Mouse (Mus musculus) layer of hippocampus, adult 11-12 months (tissue): ENCODE data around the gene Akap7.

Source experiments
- DNase-seq: peaks from one replicate; pipeline ENCODE4 v3.0.0; 2022; ENCODE audit warnings: low spot score

Akap7 gene

GRCm38 (mm10) chr10:25297666-25298263, 9.9 kb downstream of the Akap7 start:
- DNase-seq, result no peak

DNA sequence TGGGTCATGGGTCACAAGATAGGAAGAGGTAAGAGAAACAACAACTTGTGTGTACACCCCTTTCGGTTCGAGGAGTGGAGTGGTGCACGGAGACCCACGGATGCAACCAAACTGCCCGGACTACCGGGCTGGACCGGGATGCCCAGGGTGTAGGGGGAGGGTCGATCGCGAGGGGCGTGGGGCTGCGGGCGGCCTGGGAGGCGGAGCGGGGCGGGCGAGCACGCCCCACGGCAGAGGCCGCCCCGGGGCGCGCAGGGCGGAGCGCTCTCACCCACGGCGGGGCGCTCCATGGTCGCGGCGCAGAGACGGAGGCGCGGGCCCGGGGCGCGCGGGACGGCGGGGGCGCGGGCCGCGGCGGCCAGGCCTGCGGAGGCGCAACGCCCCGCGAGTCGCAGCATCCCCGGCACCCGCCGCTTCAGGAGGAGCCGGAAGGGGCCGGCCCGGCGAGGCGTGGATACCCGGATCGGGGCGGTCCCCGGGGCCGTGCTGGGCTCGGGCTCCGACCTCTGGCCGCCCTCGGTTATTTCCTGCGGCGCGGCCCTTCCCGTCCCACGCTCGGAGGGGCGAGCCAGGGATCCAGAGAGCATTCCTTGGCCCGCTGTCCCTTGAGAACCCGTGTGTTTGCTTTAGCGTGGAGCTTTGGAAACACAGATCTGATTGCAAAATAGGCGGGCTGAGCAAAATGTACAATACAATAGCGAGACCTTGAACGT, 10.9 kb downstream of the Akap7 start:
- peak; percentile 83 for DNase-seq

DNA sequence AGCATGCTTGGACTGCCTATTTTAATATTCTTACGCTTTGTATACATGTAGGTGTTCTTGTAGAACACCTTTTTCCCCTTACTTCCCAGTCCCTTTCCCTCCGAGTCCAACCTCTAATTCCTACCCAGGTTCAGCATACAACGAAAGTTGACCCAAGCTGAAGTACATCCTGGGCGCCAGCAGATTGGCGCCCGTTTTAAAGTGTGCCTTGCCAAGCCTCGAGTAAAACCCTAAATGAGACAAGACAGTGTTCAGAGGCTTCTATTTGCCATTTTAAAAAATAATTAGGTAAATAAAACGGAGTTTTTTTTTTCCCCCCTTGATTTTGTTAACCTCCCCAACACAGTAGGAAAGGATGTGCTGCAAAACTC, 11.4 kb downstream of the Akap7 start:
- no peak for DNase-seq

- no peak for DNase-seq
Measured at GRCm38 (mm10) chr10:25295836-25296235, 11.8 kb downstream of the Akap7 start.

GRCm38 (mm10) chr10:25294999-25295398, 12.7 kb downstream of the Akap7 start:
- no peak for DNase-seq

DNA sequence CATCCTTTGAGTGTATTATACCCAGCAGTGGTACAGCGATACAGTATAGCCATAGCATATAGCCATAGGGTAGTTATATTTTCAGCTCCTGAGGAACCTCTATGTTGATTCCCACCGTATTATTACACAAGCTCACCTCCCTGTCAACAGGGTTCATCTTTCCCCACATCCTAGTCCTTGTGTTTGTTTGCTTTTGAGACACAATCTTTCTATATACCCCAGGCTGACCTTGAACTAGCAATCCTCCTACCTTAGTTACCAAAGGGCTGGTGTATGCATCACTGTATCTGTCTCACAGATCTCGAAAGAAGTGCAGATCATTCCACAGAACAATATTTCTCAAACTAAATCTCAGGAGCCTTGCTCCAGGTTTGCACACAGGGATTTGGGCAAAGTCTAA, 13.9 kb downstream of the Akap7 start:
- no peak for DNase-seq

DNA sequence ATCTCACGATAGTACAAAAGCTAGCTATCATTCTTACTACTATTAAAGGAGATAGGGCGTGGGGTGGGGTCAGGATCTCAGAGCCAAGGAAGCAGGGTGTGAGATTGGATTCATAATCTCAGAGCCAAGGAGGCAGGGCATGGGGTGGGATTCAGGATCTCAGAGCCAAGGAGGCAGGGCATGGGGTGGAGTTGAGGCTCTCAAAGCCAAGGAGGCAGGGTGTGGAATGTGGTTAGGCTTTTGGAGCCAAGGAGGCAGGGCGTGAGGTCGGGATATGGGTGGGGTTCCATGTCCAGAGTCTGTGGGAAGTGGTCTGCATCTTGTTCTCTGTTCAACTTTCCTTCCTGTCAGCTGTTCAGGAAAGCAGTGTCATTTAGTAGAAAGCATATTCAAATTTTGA, 16.6 kb downstream of the Akap7 start:
- DNase-seq, result no peak

- no peak for DNase-seq
Measured at GRCm38 (mm10) chr10:25285100-25285811, 22.4 kb downstream of the Akap7 start.

- DNase-seq, result no peak
Measured at GRCm38 (mm10) chr10:25284427-25285099, 23.1 kb downstream of the Akap7 start.

DNA sequence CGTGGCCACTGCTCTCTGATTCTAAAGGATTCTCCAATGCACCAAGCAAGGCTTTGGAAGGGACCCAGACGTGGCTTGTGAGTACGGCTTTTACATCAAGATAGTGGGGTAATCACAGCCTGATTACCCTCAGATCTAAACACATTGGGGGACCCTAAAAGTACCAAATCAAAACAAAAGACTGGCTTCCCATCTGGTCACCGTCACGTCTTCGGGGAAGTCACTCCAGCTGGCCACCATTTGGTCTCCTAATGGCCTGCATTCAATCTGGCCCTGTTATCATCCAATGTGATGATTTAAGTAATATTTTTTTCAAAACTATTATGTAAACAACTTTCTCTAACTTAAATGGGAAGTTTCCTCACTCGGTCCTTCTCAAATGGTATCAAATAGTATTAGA, 24.3 kb downstream of the Akap7 start:
- DNase-seq, result no peak

- no peak for DNase-seq
Measured at GRCm38 (mm10) chr10:25280141-25280540, 27.5 kb downstream of the Akap7 start.

DNA sequence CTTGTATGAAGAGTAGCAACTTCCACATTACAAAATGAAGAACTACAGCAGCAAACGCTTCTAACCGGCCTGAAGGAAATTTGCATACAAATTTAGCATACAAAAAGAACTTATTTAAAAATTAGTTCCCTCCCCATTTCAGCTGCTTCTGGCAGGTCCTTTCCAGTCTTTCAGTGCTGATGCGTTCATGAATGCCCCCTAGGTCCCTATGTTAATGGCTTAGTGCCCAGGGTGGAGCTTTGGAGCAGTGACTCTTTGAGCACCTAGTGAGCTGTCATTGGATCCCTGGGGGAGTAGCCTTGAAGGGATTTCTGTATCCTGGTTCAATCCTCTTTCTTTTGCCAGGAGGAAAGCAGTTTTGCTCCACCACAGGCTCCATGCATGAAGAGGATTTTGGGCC, 28.3 kb downstream of the Akap7 start:
- no peak for DNase-seq

DNA sequence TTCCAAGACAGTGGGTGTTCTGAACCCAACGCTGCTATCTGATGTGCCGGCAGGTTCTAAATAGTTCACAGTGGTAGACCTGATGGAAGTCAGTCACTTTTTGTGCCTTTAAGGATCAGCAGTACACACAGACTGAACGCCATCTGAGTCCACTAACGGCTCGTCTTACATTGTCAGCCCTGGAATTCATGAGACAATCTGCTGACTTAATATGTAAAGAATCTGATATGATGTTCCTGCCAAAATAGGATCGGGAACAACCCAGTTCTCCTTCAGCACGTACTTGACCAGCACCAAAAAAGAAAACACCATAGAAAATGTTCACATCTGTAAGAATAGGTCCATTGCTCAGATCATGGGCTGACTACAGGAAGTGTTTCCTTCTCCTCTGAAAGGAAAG, 32.2 kb downstream of the Akap7 start:
- DNase-seq, result no peak

DNA sequence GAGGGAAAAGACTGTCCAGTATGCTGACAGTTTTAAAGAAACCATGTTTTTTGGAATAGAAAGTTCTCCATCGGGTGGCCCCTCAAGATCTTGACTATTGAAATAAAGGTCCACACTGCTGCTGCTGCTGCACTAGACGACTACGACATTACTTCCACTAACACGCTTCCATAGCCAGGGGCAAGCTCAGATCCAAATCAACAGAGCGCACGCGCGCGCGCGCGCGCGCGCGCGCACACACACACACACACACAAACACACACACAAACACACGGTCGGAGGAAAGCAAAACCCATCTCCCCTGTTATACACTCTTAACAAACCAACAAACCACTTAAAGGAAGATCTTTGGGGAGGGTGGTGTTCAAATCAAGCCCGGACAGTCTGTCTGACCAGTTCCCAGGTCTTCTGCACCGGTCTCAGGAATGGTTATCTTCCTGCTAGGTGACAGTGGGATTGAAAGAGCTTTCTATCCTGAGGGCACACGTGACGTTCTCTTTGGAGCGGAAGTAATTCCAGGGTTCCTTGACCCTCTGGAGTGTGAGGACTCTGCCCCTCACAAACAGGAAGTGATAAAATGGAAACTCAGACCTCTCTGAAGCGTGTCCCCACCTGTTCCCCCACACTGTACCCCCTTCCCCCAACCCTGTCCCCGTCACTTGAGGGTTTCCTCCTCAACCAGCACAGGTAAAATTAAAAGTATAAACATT, 32.9 kb downstream of the Akap7 start:
- no peak for DNase-seq

GRCm38 (mm10) chr10:25273731-25274130, 33.9 kb downstream of the Akap7 start:
- DNase-seq, result no peak

- DNase-seq, result no peak
Measured at GRCm38 (mm10) chr10:25271756-25272155, 35.9 kb downstream of the Akap7 start.

DNA sequence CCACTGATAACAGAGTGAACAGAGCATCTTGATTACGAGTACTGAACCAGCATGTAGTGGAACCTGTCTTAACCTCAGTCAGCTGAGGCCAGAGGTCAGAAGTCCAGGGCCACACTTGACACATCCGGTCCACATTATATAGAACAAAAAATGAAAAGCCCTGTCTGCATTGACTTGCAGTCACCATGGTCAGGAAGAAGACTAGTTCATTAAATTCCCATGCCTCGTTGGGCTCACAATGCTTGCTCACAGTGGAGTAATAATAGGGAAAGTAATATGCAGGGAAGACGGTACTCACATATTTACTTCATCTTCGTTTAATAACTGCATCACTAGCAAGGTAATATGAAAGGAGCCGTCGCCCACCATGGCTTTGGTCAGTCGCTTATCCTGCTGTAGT, 36.5 kb downstream of the Akap7 start:
- no peak for DNase-seq

GRCm38 (mm10) chr10:25268476-25269351, 39.0 kb downstream of the Akap7 start:
- DNase-seq, result peak; percentile 46

DNA sequence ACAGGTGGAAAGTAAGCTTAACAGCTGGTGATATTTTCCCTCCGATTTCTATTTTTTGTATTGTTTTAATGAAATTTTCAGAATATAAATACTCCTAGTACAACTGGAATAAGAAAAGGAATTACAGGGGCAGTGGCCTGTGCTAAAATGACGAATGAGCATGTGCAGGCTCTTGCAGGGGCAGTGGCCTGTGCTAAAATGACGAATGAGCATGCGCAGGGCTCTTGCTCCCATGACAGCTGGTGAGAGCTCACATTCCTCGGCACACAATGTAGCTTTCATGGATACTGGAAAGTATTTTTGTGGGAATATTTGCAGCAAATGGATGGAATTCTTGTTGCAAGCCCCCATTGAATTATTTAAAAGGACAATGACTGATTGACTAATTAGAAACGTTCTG, 46.5 kb downstream of the Akap7 start:
- DNase-seq, result peak; percentile 29

GRCm38 (mm10) chr10:25260724-25261123, 46.9 kb downstream of the Akap7 start:
- no peak for DNase-seq

GRCm38 (mm10) chr10:25258171-25258570, 49.5 kb downstream of the Akap7 start:
- DNase-seq, result no peak
